Mouse (Mus musculus): Measurements from ENCODE around the gene Msmp.

GRCm38 (mm10) chr4:43542044-43542443 lies 42.2 kb downstream of the Msmp start:
- TF ChIP-seq EP300 (IDR thresholded peaks at IDR 0.05; ENCODE audit: insufficient read depth, low read depth, low read length) (no peak), CTCF (IDR thresholded peaks at IDR 0.05) (no peak)

Measured in heart, adult 2 months (tissue).